8 mouse cellular contexts compared by ENCODE assay signal in the genomic region with DNA sequence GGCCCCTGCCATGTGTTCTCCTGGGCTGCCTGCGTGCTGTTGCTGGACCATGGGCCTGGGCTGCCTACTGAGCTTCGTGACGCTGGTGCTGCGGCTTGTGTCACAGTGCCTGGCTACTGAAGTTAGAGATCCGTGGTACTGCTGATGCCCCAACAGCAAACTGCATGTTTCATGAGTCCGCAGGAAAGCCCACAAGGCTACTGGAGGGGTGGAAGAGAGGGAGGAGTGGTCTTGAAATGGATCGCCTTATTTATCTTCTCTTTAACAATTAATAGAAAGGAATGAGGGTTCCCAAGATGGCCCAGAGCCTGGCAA. TPM values are rescaled to one million over a fixed set of nuclear protein-coding genes. Genes with fewer than 3 reads are reported as not detected.
A peak's percentile ranks its signal among the peaks of the same experiment; 100 is the strongest.
DNase-seq lines count a peak whose midpoint lies in the region; ATAC-seq and TF ChIP-seq lines count a peak whose summit lies in the region.

A gene (minus strand): TSS at position 41 of the 315 bp plus-strand sequence.

- TF ChIP-seq CTCF in left cerebral cortex, adult 2 months (IDR thresholded peaks at IDR 0.05) = no peak

- H3K4me3 ChIP-seq in left cerebral cortex, adult 2 months = peak within 1 kb of the TSS; percentile 88
- H3K4me3 ChIP-seq in brown adipose tissue, adult 24 weeks (ENCODE audit: insufficient read depth, low read depth, low read length) = peak within 1 kb of the TSS; percentile 82
- peak within 1 kb of the TSS; percentile 99 for H3K4me3 ChIP-seq in heart, embryonic 12.5 days

- H3K4me2 ChIP-seq in heart, embryonic 12.5 days = peak within 1 kb of the TSS; percentile 71

- 2% methylated on average over 7 of the region's 7 CpGs for WGBS in heart, embryonic 12.5 days

- H3K27me3 ChIP-seq in heart, embryonic 12.5 days (replicated peaks) = peaks cover 19% of the 10 kb centered on the region; the same call in 1 of the 2 replicates

- peak within 1 kb of the TSS; percentile 84 for H3K27ac ChIP-seq in left cerebral cortex, adult 2 months
- H3K27ac ChIP-seq in brown adipose tissue, adult 24 weeks (replicated peaks; ENCODE audit: low read depth, low read length) = peak within 1 kb of the TSS; percentile 17; the same call in 1 of the 2 replicates
- H3K27ac ChIP-seq in heart, embryonic 12.5 days (ENCODE audit: poor library complexity, severe bottlenecking) = peak within 1 kb of the TSS; percentile 89

- intact Hi-C loops in left cerebral cortex, adult 2 months (cut with DNase I) = no loop called here
- intact Hi-C loops in left cerebral cortex, postnatal 10 days (cut with DNase I) = loop anchor here (5.0 kb wide), 1 partner anchor 44 kb away; no protein-coding TSS in a partner anchor

- H3K4me1 ChIP-seq in brown adipose tissue, adult 24 weeks (ENCODE audit: control insufficient read depth, insufficient read depth, insufficient read length, low read length) = peaks cover 2% of the 10 kb centered on the region; the same call in 1 of the 2 replicates
- peaks cover 8% of the 10 kb centered on the region for H3K4me1 ChIP-seq in heart, embryonic 12.5 days (replicated peaks)

- ATAC-seq in heart, embryonic 12.5 days (ENCODE audit: insufficient number of reproducible peaks, low FRiP score) = no peak
- ATAC-seq in monocyte, adult 5-6 weeks (replicated peaks; ENCODE audit: insufficient number of reproducible peaks, low FRiP score, low TSS enrichment, poor library complexity, severe bottlenecking) = no peak

- H3K36me3 ChIP-seq in heart, embryonic 12.5 days = peaks cover 19% of the 10 kb centered on the region

- no peak for DNase-seq in left cerebral cortex, adult 2 months (ENCODE audit: extremely low spot score in 1 of 2, low spot score in 2 of 2)
- DNase-seq in left cerebral cortex, adult 11 months (ENCODE audit: low spot score) = no peak
- DNase-seq in left cerebral cortex, postnatal 10 days (ENCODE audit: extremely low spot score in 1 of 2, low spot score in 2 of 2) = no peak
- no peak for DNase-seq in testis, postnatal 10 days (ENCODE audit: low spot score)
- DNase-seq in thymus, adult 18-20 months = no peak

- peak within 1 kb of the TSS; percentile 97 for H3K9ac ChIP-seq in heart, embryonic 12.5 days

- no peaks in the 10 kb centered on the region for H3K9me3 ChIP-seq in heart, embryonic 12.5 days (replicated peaks)

RNA-seq across cellular contexts. Expression of the gene that starts here (rescaled TPM):
- total RNA-seq in left cerebral cortex, adult 2 months (2021) = 10 to 100 TPM; 34.0 to 41.1 TPM
- 44.8 and 63.6 TPM in 2 replicates for polyA plus RNA-seq in brown adipose tissue, adult 24 weeks (2012; ENCODE audit: insufficient read depth, insufficient read length, missing spikeins)
- polyA plus RNA-seq in heart, embryonic 12.5 days (2016; fragmentation: Nextera tagmentation; extraction: Ambion mirVana) = 60.0 and 63.7 TPM in 2 replicates
- total RNA-seq in left cerebral cortex, postnatal 10 days (2021) = 10 to 100 TPM; 35.0 to 35.2 TPM
- 75.9 to 134 TPM (median 89.0 TPM) in 3 replicates for total RNA-seq in monocyte, adult 5-6 weeks (2017)

Comparison
In these comparisons a context has a peak if more than half of its experiments do, and no peak if none do; other contexts are left out.
1. H3K27ac ChIP-seq: peak in every context shown above with its lines; median percentile 89 in heart, embryonic 12.5 days; 84 in left cerebral cortex, adult 2 months; 17 in brown adipose tissue, adult 24 weeks.